Mouse (Mus musculus): Measurements from ENCODE around the gene B230217C12Rik. TPM values are rescaled to one million over a fixed set of nuclear protein-coding genes. Genes with fewer than 3 reads are reported as not detected.

B230217C12Rik gene
- polyA plus RNA-seq, 1 experiment from 2014 or later: 7.5 TPM

DNA sequence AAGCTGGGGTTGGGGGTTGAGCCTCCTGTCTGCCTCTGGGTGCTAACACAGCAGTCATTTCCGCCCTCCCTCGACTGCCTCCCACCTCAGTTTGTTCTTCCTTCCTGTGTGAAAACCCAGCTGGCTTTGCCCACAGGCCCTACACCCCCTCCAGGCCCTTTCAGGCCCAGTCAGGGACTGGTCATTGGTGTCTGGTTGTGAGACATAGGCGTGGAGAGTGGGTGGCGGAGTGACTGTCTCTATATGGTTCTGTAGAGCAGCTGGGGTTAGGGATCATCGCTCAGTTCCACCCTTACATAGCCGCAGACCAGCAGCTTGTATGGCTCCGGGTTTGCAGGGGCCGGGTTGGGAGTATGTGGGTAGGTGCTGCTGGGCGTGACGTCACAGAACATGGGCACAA, 15.3 kb upstream of the B230217C12Rik start:
- DNase-seq (ENCODE audit: low spot score): no peak
- no peak for ATAC-seq (ENCODE audit: low read depth)
- WGBS: 82% methylated on average over 10 of the region's 10 CpGs

DNA sequence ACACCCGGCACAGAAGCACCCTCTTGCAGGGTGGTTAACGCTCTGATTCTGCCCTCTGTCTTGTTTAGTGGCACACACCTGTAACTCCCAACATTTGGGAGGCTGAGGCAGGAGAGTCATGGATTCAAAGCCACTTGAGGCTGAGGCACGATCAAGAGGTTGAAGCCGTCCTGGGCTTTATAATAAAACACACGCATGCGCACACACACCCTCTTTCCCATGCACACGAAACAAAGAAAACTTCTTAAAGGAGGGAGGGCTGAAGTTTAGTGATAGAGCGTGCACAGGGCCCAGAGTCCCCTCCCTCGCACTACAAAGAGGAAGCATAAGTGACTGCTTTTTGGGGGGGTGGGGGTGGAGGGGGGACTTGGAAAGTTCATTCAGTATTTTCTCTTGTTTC, 14.6 kb upstream of the B230217C12Rik start:
- DNase-seq (ENCODE audit: low spot score): no peak
- no peaks in the 10 kb centered on the region for H3K9me3 ChIP-seq (ENCODE audit: control insufficient read depth, low read length)
- no peaks in the 10 kb centered on the region for H3K4me1 ChIP-seq (ENCODE audit: control insufficient read depth, insufficient read depth, low read length)
- H3K9ac ChIP-seq (ENCODE audit: low read depth, low read length): no peak overlapping the region
- 86% methylated on average over 9 of the region's 9 CpGs for WGBS
- ATAC-seq (ENCODE audit: low read depth): no peak
- no peak overlapping the region for H3K4me3 ChIP-seq (ENCODE audit: low read depth, low read length)
- H3K4me2 ChIP-seq (ENCODE audit: low read depth, low read length): no peak overlapping the region
- H3K27ac ChIP-seq (replicated peaks; ENCODE audit: low read depth, low read length): no peak overlapping the region
- H3K36me3 ChIP-seq (ENCODE audit: control insufficient read depth, insufficient read depth, low read length): peaks cover 85% of the 10 kb centered on the region
- no peaks in the 10 kb centered on the region for H3K27me3 ChIP-seq (replicated peaks; ENCODE audit: control insufficient read depth, insufficient read depth, low read length)

More for the DNA sequence above, 15.3 kb upstream of the B230217C12Rik start:
- H3K36me3 ChIP-seq (ENCODE audit: control insufficient read depth, insufficient read depth, low read length): peaks cover 78% of the 10 kb centered on the region
- H3K27ac ChIP-seq (replicated peaks; ENCODE audit: low read depth, low read length): no peak overlapping the region
- no peak overlapping the region for H3K4me2 ChIP-seq (ENCODE audit: low read depth, low read length)
- H3K9ac ChIP-seq (ENCODE audit: low read depth, low read length): peak overlapping the region; percentile 27; the same call in 1 of the 2 replicates
- H3K4me3 ChIP-seq (ENCODE audit: low read depth, low read length): no peak overlapping the region
- H3K4me1 ChIP-seq (ENCODE audit: control insufficient read depth, insufficient read depth, low read length): no peaks in the 10 kb centered on the region
- no peaks in the 10 kb centered on the region for H3K9me3 ChIP-seq (ENCODE audit: control insufficient read depth, low read length)
- no peaks in the 10 kb centered on the region for H3K27me3 ChIP-seq (replicated peaks; ENCODE audit: control insufficient read depth, insufficient read depth, low read length)

DNA sequence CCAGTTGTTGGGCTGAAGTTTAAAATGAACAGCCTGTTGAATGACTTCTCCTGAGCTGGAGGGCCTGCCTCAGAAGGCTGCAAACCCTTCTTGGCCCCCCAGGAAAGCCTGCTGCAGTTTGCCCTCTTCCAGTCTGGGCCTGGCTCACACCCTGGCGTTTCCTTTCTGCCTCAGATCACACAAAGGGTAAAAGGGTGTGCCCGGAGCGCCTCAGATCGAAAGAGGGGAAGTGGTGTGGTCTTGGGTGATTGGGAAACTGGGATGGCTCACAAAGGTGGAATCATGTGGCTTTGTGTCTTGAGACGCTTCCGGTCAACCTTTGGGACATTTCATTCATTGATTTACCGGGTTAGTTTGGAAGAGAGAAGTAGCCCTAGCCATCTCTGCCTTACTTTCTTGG, 14.2 kb upstream of the B230217C12Rik start:
- Histone ChIP-seq H3K4me2 (ENCODE audit: low read depth, low read length) (no peak overlapping the region), H3K27ac (replicated peaks; ENCODE audit: low read depth, low read length) (no peak overlapping the region), H3K4me3 (ENCODE audit: low read depth, low read length) (no peak overlapping the region), H3K27me3 (replicated peaks; ENCODE audit: control insufficient read depth, insufficient read depth, low read length) (no peaks in the 10 kb centered on the region), H3K4me1 (ENCODE audit: control insufficient read depth, insufficient read depth, low read length) (no peaks in the 10 kb centered on the region), H3K9me3 (ENCODE audit: control insufficient read depth, low read length) (no peaks in the 10 kb centered on the region), H3K9ac (ENCODE audit: low read depth, low read length) (no peak overlapping the region), H3K36me3 (ENCODE audit: control insufficient read depth, insufficient read depth, low read length) (peaks cover 86% of the 10 kb centered on the region)
- no peak for ATAC-seq (ENCODE audit: low read depth)
- 84% methylated on average over 7 of the region's 7 CpGs for WGBS
- DNase-seq (ENCODE audit: low spot score): no peak

DNA sequence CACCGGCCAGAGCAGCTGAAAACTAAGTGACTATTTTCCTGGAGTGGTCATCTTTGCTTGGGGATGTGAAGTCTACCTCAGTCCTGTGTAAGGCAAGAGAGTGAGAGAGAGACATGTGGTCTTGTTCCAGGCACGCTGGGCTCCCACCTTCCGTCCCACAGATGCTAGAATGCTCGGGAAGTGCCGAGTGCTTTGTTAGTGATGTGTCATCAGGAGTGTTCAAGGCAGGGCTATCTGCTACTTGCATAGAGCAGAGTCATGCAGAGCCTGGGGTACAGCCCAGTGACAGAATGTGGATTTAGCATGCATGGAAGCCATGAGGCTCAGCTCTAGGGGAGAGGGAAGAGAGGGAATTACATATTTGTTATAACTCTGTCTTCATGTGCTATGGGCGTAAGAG, 12.9 kb upstream of the B230217C12Rik start:
- no peak for ATAC-seq (ENCODE audit: low read depth)

DNA sequence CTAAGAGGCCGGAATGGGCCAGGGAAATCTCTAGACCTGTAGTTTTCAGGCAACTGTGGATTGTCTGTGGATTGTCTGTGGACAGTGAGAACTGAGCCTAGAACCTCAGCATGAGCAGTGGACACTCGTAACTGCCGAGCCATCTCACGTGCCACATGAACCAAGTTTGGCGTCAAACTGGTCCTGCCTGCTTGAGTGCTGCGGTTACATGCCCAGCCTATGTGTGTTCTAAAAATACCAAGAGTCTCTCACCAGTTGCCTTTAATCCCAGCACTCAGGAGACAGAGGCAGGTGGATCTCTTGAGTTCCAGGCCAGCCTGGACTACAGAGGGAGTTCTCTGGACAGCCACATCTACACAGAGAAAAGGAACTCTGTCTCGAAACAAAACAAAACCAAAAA, 11.2 kb upstream of the B230217C12Rik start:
- H3K27ac ChIP-seq (replicated peaks; ENCODE audit: low read depth, low read length): no peak overlapping the region; the same call in 1 of the 2 replicates
- WGBS: 88% methylated on average over 7 of the region's 7 CpGs
- no peak overlapping the region for H3K4me3 ChIP-seq (ENCODE audit: low read depth, low read length)
- ATAC-seq (ENCODE audit: low read depth) (no peak), DNase-seq (ENCODE audit: low spot score) (no peak)
- H3K9ac ChIP-seq (ENCODE audit: low read depth, low read length): no peak overlapping the region
- H3K9me3 ChIP-seq (ENCODE audit: control insufficient read depth, low read length): no peaks in the 10 kb centered on the region
- no peak overlapping the region for H3K4me2 ChIP-seq (ENCODE audit: low read depth, low read length)
- no peaks in the 10 kb centered on the region for H3K4me1 ChIP-seq (ENCODE audit: control insufficient read depth, insufficient read depth, low read length)
- H3K36me3 ChIP-seq (ENCODE audit: control insufficient read depth, insufficient read depth, low read length): peaks cover 82% of the 10 kb centered on the region
- H3K27me3 ChIP-seq (replicated peaks; ENCODE audit: control insufficient read depth, insufficient read depth, low read length): no peaks in the 10 kb centered on the region

More for the DNA sequence above, 12.9 kb upstream of the B230217C12Rik start:
- no peak for DNase-seq (ENCODE audit: low spot score)
- Histone ChIP-seq H3K9me3 (ENCODE audit: control insufficient read depth, low read length) (no peaks in the 10 kb centered on the region), H3K9ac (ENCODE audit: low read depth, low read length) (no peak overlapping the region), H3K27ac (replicated peaks; ENCODE audit: low read depth, low read length) (no peak overlapping the region), H3K36me3 (ENCODE audit: control insufficient read depth, insufficient read depth, low read length) (peaks cover 78% of the 10 kb centered on the region), H3K27me3 (replicated peaks; ENCODE audit: control insufficient read depth, insufficient read depth, low read length) (no peaks in the 10 kb centered on the region), H3K4me2 (ENCODE audit: low read depth, low read length) (no peak overlapping the region), H3K4me3 (ENCODE audit: low read depth, low read length) (no peak overlapping the region), H3K4me1 (ENCODE audit: control insufficient read depth, insufficient read depth, low read length) (no peaks in the 10 kb centered on the region)
- 86% methylated on average over 6 of the region's 6 CpGs for WGBS

DNA sequence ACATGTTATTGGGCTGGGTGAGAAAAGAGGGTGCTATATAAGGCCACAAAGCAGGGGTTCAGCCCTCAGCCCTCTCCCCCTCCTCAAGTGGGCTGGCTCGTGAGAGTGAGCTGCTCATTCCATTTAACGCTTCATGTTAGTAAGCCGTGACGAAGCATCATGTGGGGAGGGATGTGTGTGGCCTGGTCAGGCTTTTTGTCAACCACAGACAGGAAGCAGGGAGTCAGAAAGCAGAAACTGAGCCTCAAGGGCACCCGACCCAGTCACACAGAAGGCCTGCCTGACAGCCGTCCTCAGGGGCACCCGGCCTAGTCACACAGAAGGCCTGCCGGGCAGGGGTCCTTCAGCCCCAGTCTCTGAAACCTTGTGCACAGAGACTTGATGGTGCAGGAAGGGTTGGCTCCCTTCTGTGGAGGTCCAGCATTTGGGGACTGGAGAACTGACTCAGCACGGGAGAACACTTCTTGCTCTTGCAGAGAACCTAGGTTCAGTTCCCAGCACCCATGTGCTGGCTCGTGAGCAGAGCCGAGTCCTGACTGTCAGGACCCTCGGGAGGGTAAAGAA, 10.6 kb upstream of the B230217C12Rik start:
- no peaks in the 10 kb centered on the region for H3K9me3 ChIP-seq (ENCODE audit: control insufficient read depth, low read length)
- no peaks in the 10 kb centered on the region for H3K27me3 ChIP-seq (replicated peaks; ENCODE audit: control insufficient read depth, insufficient read depth, low read length)
- ATAC-seq (ENCODE audit: low read depth) (no peak), DNase-seq (ENCODE audit: low spot score) (no peak)
- no peak overlapping the region for H3K4me3 ChIP-seq (ENCODE audit: low read depth, low read length)
- no peak overlapping the region for H3K9ac ChIP-seq (ENCODE audit: low read depth, low read length)
- WGBS: 83% methylated on average over 10 of the region's 12 CpGs
- peaks cover 82% of the 10 kb centered on the region for H3K36me3 ChIP-seq (ENCODE audit: control insufficient read depth, insufficient read depth, low read length)
- no peak overlapping the region for H3K4me2 ChIP-seq (ENCODE audit: low read depth, low read length)
- H3K4me1 ChIP-seq (ENCODE audit: control insufficient read depth, insufficient read depth, low read length): no peaks in the 10 kb centered on the region
- no peak overlapping the region; the same call in 1 of the 2 replicates for H3K27ac ChIP-seq (replicated peaks; ENCODE audit: low read depth, low read length)

DNA sequence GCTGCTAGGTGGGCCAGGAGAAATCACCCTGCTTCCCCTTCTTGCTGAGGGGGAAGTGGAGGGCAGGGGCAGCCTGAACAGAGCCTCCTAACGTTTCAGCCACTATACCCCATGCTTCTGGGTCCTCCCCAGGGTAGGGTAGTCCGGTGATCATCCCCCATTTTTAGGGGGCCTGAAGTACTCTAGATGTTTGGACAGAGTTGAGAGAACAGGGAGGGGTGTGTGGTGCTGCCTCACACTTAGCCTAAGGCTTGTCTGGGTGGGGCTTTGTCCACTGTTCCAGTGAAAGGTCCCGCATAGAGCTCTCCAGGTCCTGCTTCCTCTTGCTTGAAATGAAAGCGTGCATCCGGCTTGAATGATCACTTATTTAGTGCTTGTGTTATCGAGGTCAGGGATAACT, 10.1 kb upstream of the B230217C12Rik start:
- no peaks in the 10 kb centered on the region for H3K4me1 ChIP-seq (ENCODE audit: control insufficient read depth, insufficient read depth, low read length)
- no peaks in the 10 kb centered on the region for H3K9me3 ChIP-seq (ENCODE audit: control insufficient read depth, low read length)
- DNase-seq (ENCODE audit: low spot score): no peak
- H3K4me3 ChIP-seq (ENCODE audit: low read depth, low read length): no peak overlapping the region
- H3K9ac ChIP-seq (ENCODE audit: low read depth, low read length): no peak overlapping the region
- H3K27ac ChIP-seq (replicated peaks; ENCODE audit: low read depth, low read length): no peak overlapping the region
- no peaks in the 10 kb centered on the region for H3K27me3 ChIP-seq (replicated peaks; ENCODE audit: control insufficient read depth, insufficient read depth, low read length)
- H3K4me2 ChIP-seq (ENCODE audit: low read depth, low read length): no peak overlapping the region
- H3K36me3 ChIP-seq (ENCODE audit: control insufficient read depth, insufficient read depth, low read length): peaks cover 82% of the 10 kb centered on the region
- WGBS: 78% methylated on average over 6 of the region's 6 CpGs
- ATAC-seq (ENCODE audit: low read depth): no peak

DNA sequence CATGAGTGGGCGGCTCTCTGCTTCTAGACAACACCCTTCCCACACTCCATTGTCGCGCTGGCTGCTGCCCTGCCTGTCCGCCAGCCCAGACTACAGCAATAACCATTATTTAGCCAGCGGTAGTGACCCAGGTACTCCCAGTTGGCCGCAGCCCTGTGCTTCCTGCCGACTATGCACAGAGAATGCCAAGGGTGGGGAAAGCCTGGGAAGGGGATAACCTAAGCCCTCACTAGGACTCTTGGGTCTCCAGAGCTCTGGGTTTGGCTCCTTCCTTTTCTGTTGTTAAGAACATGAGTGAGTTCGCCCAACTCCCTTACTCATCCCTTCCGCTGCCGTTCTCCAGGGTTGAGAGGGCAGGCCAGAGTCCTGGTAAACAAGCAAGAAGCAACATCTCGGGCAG, 8.6 kb upstream of the B230217C12Rik start:
- no peaks in the 10 kb centered on the region for H3K27me3 ChIP-seq (replicated peaks; ENCODE audit: control insufficient read depth, insufficient read depth, low read length)
- H3K9me3 ChIP-seq (ENCODE audit: control insufficient read depth, low read length): no peaks in the 10 kb centered on the region
- WGBS: 82% methylated on average over 11 of the region's 11 CpGs
- H3K27ac ChIP-seq (replicated peaks; ENCODE audit: low read depth, low read length): no peak overlapping the region
- H3K4me2 ChIP-seq (ENCODE audit: low read depth, low read length): no peak overlapping the region
- no peak overlapping the region for H3K4me3 ChIP-seq (ENCODE audit: low read depth, low read length)
- H3K9ac ChIP-seq (ENCODE audit: low read depth, low read length): no peak overlapping the region
- no peaks in the 10 kb centered on the region for H3K4me1 ChIP-seq (ENCODE audit: control insufficient read depth, insufficient read depth, low read length)
- H3K36me3 ChIP-seq (ENCODE audit: control insufficient read depth, insufficient read depth, low read length): peaks cover 82% of the 10 kb centered on the region
- DNase-seq (ENCODE audit: low spot score) (no peak), ATAC-seq (ENCODE audit: low read depth) (no peak)

DNA sequence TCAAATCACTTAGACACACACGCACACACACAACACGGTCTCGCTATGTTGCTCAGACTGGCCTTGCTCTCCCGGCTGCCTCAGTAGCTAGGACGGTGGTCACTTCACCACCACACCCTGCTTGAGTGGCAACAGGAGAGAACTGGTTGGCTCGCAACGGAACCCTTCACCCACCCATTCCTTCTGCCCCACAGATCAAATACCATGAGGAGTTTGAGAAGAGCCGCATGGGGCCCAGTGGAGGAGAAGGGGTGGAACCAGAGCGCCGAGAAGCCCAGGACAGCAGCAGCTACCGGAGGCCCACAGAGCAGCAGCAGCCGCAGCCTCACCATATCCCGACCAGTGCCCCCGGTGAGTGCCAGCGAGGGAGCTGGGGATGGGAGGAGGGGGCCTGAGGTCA, 7.2 kb upstream of the B230217C12Rik start:
- peaks cover 82% of the 10 kb centered on the region for H3K36me3 ChIP-seq (ENCODE audit: control insufficient read depth, insufficient read depth, low read length)
- H3K9ac ChIP-seq (ENCODE audit: low read depth, low read length): no peak overlapping the region
- H3K4me3 ChIP-seq (ENCODE audit: low read depth, low read length): no peak overlapping the region
- no peaks in the 10 kb centered on the region for H3K27me3 ChIP-seq (replicated peaks; ENCODE audit: control insufficient read depth, insufficient read depth, low read length)
- H3K4me2 ChIP-seq (ENCODE audit: low read depth, low read length): no peak overlapping the region
- no peaks in the 10 kb centered on the region for H3K9me3 ChIP-seq (ENCODE audit: control insufficient read depth, low read length)
- ATAC-seq (ENCODE audit: low read depth): no peak
- no peak overlapping the region for H3K27ac ChIP-seq (replicated peaks; ENCODE audit: low read depth, low read length)
- no peak for DNase-seq (ENCODE audit: low spot score)
- no peaks in the 10 kb centered on the region for H3K4me1 ChIP-seq (ENCODE audit: control insufficient read depth, insufficient read depth, low read length)
- WGBS: 80% methylated on average over 15 of the region's 15 CpGs

Measured in embryonic facial prominence, embryonic 14.5 days (tissue).